Mouse (Mus musculus): ENCODE data around the gene Zfp513.

The Zfp513 gene

GRCm38 (mm10) chr5:31200327-31200768 lies 1.8 kb downstream of the Zfp513 start:
- DNase-seq (ENCODE audit: extremely low spot score, low spot score): no peak

DNA sequence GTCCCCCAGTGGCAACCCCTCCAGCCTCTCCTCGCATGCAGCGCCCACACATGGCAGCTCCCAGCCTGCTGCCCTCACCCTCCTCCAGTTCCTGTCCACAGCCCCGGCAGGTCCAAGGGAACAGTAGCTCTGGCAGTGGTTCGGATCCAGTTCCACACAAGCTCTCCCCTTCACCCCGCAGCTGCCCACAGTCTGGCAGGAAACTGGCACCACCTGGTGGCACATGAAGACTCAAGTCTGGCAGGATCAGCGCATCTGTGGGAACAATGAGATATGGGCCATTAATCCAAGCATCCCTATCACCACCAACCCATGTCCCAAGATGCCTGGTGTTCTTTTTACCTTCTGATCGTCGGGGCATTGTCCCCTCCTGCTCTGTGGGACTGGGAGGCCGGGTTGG lies 2.2 kb downstream of the Zfp513 start:
- DNase-seq (ENCODE audit: extremely low spot score, low spot score): no peak

GRCm38 (mm10) chr5:31199321-31199892 lies 2.7 kb downstream of the Zfp513 start:
- DNase-seq (ENCODE audit: extremely low spot score, low spot score): no peak

GRCm38 (mm10) chr5:31198616-31199320 lies 3.3 kb downstream of the Zfp513 start:
- no peak for DNase-seq (ENCODE audit: extremely low spot score, low spot score)

GRCm38 (mm10) chr5:31198170-31198569 lies 3.9 kb downstream of the Zfp513 start:
- no peak for DNase-seq (ENCODE audit: extremely low spot score, low spot score)

DNA sequence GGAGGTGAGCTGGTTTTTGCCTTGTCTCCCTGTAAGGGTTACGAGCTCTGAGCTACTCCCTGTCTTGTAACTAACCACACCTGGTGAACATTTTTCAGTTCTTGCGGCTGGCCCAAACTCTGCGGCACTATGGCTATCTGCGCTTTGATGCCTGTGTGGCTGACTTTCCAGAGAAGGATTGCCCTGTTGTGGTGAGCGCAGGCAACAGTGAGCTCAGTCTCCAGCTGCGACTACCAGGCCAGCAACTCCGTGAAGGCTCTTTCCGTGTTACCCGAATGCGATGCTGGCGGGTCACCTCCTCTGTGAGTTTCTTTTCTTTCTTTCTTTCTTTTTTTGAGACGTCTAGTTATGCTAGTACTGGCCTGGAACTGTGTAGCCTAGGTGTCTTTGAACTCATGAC lies 5.0 kb downstream of the Zfp513 start:
- no peak for DNase-seq (ENCODE audit: extremely low spot score, low spot score)

DNA sequence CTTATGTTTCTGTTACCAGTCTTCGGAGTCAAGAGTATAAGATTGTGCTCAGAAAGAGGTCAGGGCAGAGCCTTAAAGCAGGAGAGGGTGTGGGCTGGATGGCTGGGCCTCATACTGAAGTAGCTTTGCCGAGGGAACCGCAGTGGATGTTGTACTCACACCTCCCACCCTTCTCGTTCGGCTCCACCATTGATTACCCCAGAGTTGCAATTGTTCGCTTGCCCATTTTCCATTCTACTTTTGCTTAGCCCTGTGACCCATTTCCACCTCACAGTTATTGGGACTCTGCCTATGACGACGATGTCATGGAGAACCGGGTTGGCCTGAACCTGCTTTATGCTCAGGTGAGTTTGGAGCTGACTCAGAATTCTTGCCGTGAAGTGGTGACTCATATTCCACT lies 5.9 kb downstream of the Zfp513 start:
- DNase-seq (ENCODE audit: extremely low spot score, low spot score): no peak

GRCm38 (mm10) chr5:31195671-31196070 lies 6.4 kb downstream of the Zfp513 start:
- DNase-seq (ENCODE audit: extremely low spot score, low spot score): no peak

DNA sequence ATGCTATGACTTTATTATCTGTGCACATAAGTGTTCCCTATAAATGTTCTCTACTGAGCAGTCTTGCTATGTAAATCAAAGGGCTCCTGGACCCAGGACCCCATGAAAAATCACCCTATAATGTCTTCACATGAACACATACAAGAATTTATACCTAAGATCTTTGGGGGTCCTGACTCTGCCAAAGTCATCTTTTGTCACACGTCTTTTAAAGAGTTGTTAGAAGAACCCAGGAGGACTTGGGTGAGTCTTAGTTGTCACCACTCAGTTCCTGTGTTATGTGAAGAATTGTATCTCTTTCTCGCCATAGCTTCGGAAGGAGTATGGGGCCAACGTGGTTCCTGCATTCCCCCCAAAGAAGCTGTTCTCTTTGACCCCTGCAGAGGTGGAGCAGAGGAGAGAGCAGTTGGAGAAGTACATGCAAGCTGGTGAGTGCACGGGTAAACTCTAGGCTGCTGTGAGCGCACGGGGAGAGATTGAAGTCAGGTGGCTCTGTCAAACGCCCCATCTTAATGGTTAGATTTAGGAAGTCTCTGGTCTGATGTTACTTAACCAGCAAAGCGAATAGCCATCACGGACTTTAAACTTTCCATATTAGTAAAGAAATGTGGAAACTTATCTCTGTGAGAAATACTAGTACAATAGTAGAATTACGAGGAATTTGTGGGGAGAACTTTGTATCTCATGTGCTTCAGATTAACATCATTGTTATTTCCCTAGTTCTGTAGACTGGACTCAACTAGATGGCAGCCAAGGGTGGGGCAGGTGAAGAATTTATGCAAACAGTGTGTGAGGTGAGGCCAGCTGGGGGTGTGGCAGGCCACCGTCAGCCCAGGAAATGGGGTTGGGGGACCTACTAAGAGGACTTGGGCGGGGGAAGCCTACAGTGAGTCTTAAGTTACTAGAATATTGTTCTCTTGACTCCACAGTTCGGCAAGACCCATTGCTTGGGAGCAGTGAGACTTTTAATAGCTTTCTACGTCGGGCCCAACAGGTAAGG lies 7.3 kb downstream of the Zfp513 start:
- DNase-seq (ENCODE audit: extremely low spot score, low spot score): no peak

DNA sequence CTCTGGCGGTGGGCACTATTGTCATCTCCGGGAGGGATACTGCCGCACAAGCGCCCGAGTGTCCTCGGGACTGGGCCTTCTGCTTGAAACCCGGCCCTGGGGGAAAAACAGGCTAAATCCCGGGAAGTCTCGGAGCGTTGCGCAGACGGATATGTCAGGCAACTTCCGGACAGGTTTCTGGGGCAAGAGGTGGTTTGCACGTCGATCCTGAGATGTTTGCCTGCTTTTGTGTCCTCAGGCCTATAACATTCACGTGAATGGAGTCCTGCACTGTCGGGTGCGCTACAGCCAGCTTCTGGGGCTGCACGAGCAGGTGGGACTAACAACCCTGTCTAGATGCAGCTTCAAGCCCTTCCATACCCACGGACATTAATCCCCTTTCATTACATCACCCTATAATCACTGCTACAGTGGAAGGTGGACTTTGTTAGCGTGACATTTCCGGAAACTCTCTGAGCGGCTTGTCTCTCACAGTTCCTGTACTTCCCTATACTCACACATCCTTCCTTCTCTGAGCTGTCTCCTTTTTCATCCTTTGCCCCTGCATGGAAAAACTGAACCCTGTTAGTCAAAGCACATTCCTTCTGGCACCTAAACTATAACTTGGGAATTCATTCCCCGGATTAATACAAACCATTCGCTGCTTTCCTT lies 8.3 kb downstream of the Zfp513 start:
- DNase-seq (ENCODE audit: extremely low spot score, low spot score): no peak

DNA sequence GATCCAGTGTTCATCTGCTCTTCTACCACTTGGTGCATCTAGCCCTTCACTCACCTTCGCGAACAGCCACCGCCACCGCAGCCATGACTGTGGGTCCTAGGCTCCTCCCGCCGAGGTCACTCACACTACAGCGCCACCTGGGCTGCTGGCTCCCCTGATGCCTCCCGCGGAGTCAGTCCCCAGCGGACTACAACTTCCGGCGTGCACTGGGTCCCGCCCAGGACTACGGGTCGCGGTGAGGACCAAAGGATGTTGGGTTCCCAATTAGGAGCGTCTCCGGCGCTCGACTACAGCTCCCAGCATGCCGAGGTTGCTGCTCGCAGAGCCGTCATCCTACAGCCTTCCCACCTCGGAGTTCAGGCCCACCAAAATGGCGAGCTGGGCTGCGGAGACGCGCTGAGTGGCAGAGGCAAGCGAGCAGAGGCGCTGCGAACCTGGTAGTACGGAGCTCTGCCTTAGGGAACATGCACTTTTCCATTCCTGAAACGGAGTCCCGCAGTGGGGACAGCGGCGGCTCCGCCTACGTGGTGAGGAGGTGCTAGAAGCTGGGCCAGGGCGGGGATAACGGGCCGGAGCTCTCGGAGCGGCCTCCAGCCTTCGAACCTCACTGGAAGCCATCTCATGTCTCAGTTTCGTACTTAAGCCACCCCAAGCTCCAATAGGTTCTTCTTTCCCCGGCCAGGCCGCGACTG lies 9.0 kb downstream of the Zfp513 start, which contains the start of the genes Snx17 and Eif2b4:
Snx17 (plus strand) TSS at position 289 of the 692 bp plus-strand sequence.
Eif2b4 (minus strand) TSS at position 492 of the 692 bp plus-strand sequence.
- peak; percentile 100 for DNase-seq (ENCODE audit: extremely low spot score, low spot score)

DNA sequence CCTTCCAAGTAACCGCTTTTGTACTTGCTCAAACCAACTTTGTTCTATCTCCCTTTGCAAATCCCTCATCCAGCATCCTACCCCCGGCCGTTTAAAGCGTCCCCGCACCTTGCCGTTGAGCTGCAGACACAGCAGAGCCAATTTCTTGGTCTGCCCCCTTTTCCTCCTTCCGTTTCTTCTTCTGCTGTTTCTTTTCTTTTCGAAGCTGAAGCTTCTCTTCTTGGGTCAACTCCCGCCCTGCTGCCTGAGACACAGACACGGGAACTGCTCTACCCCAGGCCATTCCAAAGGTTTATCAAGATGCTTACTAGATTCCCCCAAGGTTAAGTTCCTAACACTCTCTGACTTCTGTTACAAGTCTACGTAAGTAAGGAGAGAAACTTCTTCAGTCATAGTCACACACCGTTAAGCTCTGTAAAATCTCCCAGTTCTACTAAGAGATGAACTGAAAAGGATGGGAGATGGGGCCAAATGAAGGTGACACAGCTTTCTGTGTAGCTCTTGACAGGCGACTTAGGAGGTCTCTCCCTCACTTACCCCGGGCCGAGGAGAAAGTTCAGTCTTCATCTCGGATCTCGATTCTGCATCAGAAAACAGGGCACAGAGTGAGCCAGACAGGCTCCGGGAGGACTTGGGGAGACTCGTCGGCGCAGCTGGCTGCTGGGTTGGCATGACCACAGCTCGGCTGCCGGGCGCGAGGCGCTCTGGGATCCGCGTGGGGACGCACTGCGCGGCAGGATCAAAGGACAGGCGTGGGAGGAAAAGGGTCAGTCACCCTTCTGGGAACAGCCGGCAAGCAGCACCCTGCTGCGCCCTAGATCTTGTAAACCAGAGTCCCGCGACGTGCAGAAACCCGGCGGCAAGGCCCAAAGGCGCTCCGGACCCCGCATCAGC lies 9.8 kb downstream of the Zfp513 start:
- no peak for DNase-seq (ENCODE audit: extremely low spot score, low spot score)

GRCm38 (mm10) chr5:31190201-31190600 lies 11.9 kb downstream of the Zfp513 start:
- DNase-seq (ENCODE audit: extremely low spot score, low spot score): no peak

GRCm38 (mm10) chr5:31188223-31188840 lies 13.8 kb downstream of the Zfp513 start:
- no peak for DNase-seq (ENCODE audit: extremely low spot score, low spot score)

DNA sequence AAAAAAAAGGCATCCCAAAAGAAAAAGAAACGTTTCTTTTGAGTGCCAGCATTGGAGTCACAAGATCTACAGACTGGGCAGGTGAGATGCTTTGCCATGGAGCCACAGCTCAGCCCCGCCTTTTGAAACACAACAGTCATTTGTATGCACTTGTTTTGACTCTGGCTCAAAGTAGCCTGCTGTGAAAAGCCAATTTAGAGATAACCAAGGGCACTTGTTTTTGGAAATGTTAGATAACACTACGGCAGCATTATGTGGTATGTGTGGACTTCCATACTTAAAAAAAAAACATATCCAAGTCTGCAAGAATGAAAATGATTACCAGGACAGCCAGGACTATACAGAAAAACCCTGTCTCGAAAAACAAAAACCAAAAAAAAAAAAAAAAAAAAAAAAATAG lies 18.4 kb downstream of the Zfp513 start:
- DNase-seq (ENCODE audit: extremely low spot score, low spot score): no peak

GRCm38 (mm10) chr5:31181183-31181770 lies 20.8 kb downstream of the Zfp513 start:
- DNase-seq (ENCODE audit: extremely low spot score, low spot score): no peak

GRCm38 (mm10) chr5:31179766-31180630 lies 22.1 kb downstream of the Zfp513 start, which contains the start of the genes Gm29609 and Gtf3c2:
Gm29609 (minus strand) TSS chr5:31179911.
Gtf3c2 (minus strand) TSS chr5:31180144.
- DNase-seq (ENCODE audit: extremely low spot score, low spot score): peak; percentile 91

DNA sequence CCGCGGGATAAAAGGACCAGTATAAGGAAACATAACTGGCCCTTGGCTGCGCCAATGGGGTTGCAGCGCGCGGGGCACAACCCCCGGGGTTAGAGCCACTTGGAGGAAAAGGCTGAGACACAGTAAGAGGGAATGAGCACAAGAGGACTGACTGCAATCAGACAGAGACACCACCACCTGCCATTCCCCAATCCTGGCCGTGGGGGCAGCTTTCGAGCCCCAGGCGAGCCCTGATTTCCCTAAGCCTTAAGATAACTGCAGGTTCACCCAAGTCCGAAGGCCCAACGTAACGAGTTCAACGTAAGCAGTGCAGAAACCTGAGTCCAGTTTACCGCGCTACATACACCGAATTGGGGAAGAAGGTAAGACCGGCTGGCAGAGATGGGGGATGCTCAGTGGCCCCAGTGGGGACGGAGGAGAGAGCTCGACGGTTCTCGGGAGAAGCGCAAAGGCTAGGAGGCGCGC lies 22.8 kb downstream of the Zfp513 start:
- no peak for DNase-seq (ENCODE audit: extremely low spot score, low spot score)

Measured in neural tube, embryonic 10.5 days (tissue).